Mouse (Mus musculus): ENCODE data around the gene Desi2. TPM values are rescaled to one million over a fixed set of nuclear protein-coding genes. Genes with fewer than 3 reads are reported as not detected.
"Not testable (repeated sequence)": the region's sequence is repeated elsewhere in the genome, so short reads cannot be mapped to it uniquely, and the experiment has no call there.

The Desi2 gene
- polyA plus RNA-seq, 1 experiment from 2014 or later, result 20.2 TPM

DNA sequence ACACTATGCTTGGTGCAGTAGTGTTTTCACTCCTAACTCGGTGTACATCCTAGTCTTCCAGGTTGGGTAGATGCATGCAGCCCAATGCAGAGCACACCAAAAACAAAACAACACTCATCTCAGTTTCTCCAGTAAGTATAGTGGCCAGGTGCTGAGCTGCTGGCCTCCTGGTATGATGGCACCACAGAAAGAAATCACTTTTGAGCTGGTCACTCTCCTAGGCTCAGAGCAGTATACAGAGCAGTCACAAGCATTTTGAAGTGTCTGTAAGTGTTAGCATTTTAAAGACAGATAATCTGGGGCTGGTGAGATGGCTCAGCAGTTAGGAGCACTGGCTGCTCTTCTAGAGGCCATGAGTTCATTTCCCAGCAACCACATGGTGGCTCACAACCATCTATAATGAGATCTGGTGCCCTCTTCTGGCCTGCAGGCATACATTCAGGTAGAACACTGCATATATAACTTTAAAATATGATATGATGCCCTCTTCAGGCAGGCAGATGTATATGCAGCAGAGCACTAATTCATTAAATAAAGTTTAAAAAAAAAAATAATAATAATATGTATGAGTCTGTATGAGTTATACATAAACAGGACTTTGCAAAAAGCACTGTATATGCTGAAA is 54.8 kb downstream of the Desi2 start:
- no peak for DNase-seq (ENCODE audit: low spot score)
- no peak overlapping the region for H3K4me2 ChIP-seq (ENCODE audit: low read depth, low read length, severe bottlenecking)
- no peak for ATAC-seq (replicated peaks; ENCODE audit: low FRiP score)
- H3K9ac ChIP-seq (ENCODE audit: low read length), result no peak overlapping the region
- H3K36me3 ChIP-seq (ENCODE audit: control insufficient read depth, insufficient read depth, low read length), result no peaks in the 10 kb centered on the region
- H3K4me1 ChIP-seq (replicated peaks; ENCODE audit: control insufficient read depth, insufficient read depth, low read length), result no peaks in the 10 kb centered on the region
- H3K4me3 ChIP-seq (ENCODE audit: low read depth, low read length), result no peak overlapping the region
- no peaks in the 10 kb centered on the region for H3K27me3 ChIP-seq (ENCODE audit: control insufficient read depth, insufficient read depth, low read length)
- H3K9me3 ChIP-seq (ENCODE audit: control insufficient read depth, low read length), result no peaks in the 10 kb centered on the region
- no peak overlapping the region for H3K27ac ChIP-seq (ENCODE audit: low read depth, low read length)
- 100% methylated on average over 1 of the region's 1 CpGs for WGBS

DNA sequence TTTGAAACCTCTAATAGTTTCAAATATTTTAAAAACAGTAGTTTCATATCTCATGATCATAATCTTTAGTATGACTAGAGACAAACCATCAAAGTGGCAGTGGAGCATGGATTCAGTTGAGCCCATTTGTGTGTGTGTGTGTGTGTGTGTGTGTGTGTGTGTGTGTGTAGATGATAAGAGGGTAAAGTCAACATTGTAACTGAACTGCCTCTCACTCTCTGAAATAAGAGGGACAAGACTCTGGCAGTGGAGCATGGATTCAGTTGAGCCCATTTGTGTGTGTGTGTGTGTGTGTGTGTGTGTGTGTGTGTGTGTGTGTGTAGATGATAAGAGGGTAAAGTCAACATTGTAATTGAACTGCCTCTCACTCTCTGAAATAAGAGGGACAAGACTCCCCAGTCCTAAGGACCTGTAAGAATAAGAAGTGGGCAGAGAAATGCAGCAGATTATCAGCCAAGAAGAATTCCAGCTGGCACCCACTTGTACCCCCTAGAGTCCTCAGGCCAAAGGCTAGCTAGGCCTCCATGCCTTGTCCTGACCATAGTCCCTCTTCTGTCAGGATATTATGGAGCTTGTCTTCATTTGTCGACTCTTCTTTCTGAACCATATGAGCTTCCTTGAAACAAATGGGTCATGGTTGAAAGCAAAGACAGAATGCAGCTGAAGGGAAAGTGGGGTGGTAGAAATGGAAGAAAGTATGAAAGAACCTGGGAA is 61.0 kb downstream of the Desi2 start:
- Histone ChIP-seq H3K27me3 (ENCODE audit: control insufficient read depth, insufficient read depth, low read length) (no peaks in the 10 kb centered on the region), H3K4me1 (replicated peaks; ENCODE audit: control insufficient read depth, insufficient read depth, low read length) (no peaks in the 10 kb centered on the region), H3K9ac (ENCODE audit: low read length) (no peak overlapping the region), H3K27ac (ENCODE audit: low read depth, low read length) (no peak overlapping the region), H3K4me2 (ENCODE audit: low read depth, low read length, severe bottlenecking) (no peak overlapping the region), H3K36me3 (ENCODE audit: control insufficient read depth, insufficient read depth, low read length) (no peaks in the 10 kb centered on the region), H3K4me3 (ENCODE audit: low read depth, low read length) (no peak overlapping the region), H3K9me3 (ENCODE audit: control insufficient read depth, low read length) (no peaks in the 10 kb centered on the region)
- ATAC-seq (replicated peaks; ENCODE audit: low FRiP score) (no peak), DNase-seq (ENCODE audit: low spot score) (no peak)
- WGBS, result 90% methylated on average over 1 of the region's 1 CpGs

DNA sequence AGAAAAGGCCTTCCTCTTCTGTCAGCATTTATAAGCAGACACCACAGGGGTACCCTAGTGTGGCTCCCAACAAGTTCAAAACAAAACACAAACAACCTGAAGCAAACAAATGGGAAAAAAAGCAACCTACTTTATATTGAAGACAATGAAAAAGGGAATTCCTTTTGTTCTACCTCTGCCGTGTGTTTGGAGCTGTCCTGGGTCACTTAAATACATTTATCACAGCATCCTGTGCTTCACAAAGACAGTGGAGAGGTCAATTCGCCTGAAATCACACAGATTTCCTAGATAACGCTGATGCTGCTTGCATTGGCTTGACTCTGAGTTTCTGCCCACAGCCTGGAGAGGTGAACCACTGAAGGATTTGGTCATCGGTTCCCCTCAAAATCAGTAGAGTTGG is 67.4 kb downstream of the Desi2 start:
- WGBS, result 88% methylated on average over 4 of the region's 4 CpGs
- no peak for ATAC-seq (replicated peaks; ENCODE audit: low FRiP score)

DNA sequence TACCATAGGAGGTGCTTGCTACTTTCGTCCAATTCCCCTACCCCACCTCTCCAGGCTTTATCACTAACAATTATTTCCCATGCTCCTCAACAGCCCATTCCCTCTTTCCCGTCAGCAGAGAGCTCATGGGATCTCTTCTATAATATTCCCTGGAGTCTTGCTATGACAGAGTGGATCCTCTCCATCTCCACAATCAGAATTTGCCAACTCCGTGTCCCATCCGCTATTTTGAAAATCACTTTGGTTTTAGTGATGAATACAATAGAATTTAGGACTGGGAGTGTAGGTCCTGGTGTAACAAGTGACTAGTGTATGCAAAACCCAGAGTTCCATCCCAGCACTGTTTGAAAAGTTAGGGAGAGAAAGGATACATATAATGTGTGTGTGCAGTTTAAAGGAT is 69.1 kb downstream of the Desi2 start:
- Histone ChIP-seq H3K9ac (ENCODE audit: low read length) (no peak overlapping the region), H3K9me3 (ENCODE audit: control insufficient read depth, low read length) (no peaks in the 10 kb centered on the region), H3K4me3 (ENCODE audit: low read depth, low read length) (no peak overlapping the region), H3K36me3 (ENCODE audit: control insufficient read depth, insufficient read depth, low read length) (no peaks in the 10 kb centered on the region), H3K4me1 (replicated peaks; ENCODE audit: control insufficient read depth, insufficient read depth, low read length) (no peaks in the 10 kb centered on the region), H3K27ac (ENCODE audit: low read depth, low read length) (no peak overlapping the region), H3K27me3 (ENCODE audit: control insufficient read depth, insufficient read depth, low read length) (no peaks in the 10 kb centered on the region), H3K4me2 (ENCODE audit: low read depth, low read length, severe bottlenecking) (no peak overlapping the region)
- WGBS, result 91% methylated on average over 4 of the region's 4 CpGs
- ATAC-seq (replicated peaks; ENCODE audit: low FRiP score) (no peak), DNase-seq (ENCODE audit: low spot score) (no peak)

More for the DNA sequence above, 67.4 kb downstream of the Desi2 start:
- no peak overlapping the region for H3K4me3 ChIP-seq (ENCODE audit: low read depth, low read length)
- H3K27ac ChIP-seq (ENCODE audit: low read depth, low read length), result no peak overlapping the region
- H3K9me3 ChIP-seq (ENCODE audit: control insufficient read depth, low read length), result no peaks in the 10 kb centered on the region
- no peak for DNase-seq (ENCODE audit: low spot score)
- H3K9ac ChIP-seq (ENCODE audit: low read length), result no peak overlapping the region
- no peak overlapping the region for H3K4me2 ChIP-seq (ENCODE audit: low read depth, low read length, severe bottlenecking)
- no peaks in the 10 kb centered on the region for H3K36me3 ChIP-seq (ENCODE audit: control insufficient read depth, insufficient read depth, low read length)
- H3K4me1 ChIP-seq (replicated peaks; ENCODE audit: control insufficient read depth, insufficient read depth, low read length), result no peaks in the 10 kb centered on the region
- H3K27me3 ChIP-seq (ENCODE audit: control insufficient read depth, insufficient read depth, low read length), result no peaks in the 10 kb centered on the region

DNA sequence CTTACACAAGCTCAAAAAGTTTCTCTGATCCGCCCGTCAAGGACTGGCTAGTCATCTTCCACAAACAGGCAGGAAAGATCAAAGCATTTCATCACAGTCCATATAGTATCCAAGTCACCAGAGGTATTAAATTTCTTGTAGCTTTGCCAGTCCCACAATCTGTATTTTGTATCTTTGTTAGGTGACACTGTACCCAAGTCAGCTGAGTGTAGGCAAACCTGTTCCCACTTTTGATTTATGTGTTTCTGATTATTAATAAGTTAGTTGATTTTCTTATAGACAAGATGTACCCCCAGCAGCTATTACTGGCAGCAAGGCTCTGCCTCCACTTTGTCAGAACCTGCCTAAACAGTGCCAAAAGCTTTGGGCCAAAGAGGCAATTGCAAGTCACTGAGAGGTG is 71.6 kb downstream of the Desi2 start:
- Histone ChIP-seq H3K9me3 (ENCODE audit: control insufficient read depth, low read length) (no peaks in the 10 kb centered on the region), H3K9ac (ENCODE audit: low read length) (no peak overlapping the region), H3K4me1 (replicated peaks; ENCODE audit: control insufficient read depth, insufficient read depth, low read length) (no peaks in the 10 kb centered on the region), H3K27me3 (ENCODE audit: control insufficient read depth, insufficient read depth, low read length) (no peaks in the 10 kb centered on the region), H3K4me3 (ENCODE audit: low read depth, low read length) (no peak overlapping the region), H3K27ac (ENCODE audit: low read depth, low read length) (no peak overlapping the region), H3K4me2 (ENCODE audit: low read depth, low read length, severe bottlenecking) (no peak overlapping the region), H3K36me3 (ENCODE audit: control insufficient read depth, insufficient read depth, low read length) (no peaks in the 10 kb centered on the region)
- no peak for DNase-seq (ENCODE audit: low spot score)
- 91% methylated on average over 2 of the region's 2 CpGs for WGBS
- ATAC-seq (replicated peaks; ENCODE audit: low FRiP score), result no peak

DNA sequence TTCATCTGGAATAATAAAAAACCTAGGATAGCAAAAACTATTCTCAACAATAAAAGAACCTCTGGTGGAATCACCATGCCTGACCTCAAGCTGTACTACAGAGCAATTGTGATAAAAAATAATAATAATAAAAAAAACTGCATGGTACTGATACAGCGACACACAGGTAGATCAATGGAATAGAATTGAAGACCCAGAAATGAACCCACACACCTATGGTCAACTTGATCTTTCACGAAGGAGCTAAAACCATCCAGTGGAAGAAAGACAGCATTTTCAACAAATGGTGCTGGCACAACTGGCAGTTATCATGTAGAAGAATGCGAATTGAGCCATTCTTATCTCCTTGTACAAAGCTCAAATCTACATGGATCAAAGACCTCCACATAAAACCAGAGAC is 78.2 kb downstream of the Desi2 start:
- not testable (repeated sequence) for DNase-seq (ENCODE audit: low spot score); H3K4me2 ChIP-seq (ENCODE audit: low read depth, low read length, severe bottlenecking); H3K9me3 ChIP-seq (ENCODE audit: control insufficient read depth, low read length); H3K36me3 ChIP-seq (ENCODE audit: control insufficient read depth, insufficient read depth, low read length); H3K4me3 ChIP-seq (ENCODE audit: low read depth, low read length); ATAC-seq (replicated peaks; ENCODE audit: low FRiP score); H3K9ac ChIP-seq (ENCODE audit: low read length); H3K27me3 ChIP-seq (ENCODE audit: control insufficient read depth, insufficient read depth, low read length); H3K4me1 ChIP-seq (replicated peaks; ENCODE audit: control insufficient read depth, insufficient read depth, low read length); H3K27ac ChIP-seq (ENCODE audit: low read depth, low read length)
- 89% methylated on average over 3 of the region's 3 CpGs for WGBS

DNA sequence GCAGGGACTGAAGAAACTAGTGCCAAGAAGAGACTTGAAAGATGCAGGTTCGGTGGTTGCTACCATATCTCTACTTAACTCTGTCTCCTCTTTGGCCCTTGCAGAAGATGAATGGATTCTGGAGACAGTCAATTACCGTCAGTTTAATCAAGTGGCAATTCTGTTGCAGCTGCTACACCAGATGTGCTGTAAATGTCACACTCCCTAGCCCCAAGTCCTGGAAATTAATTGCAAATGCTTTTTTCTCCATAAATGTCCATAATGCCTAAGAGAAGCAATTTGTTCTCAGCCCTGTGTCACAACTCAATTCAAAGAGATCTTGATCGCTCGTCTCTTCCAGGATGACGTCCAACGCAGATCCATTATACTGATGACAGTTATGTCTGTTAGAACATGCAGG is 83.4 kb downstream of the Desi2 start:
- ATAC-seq (replicated peaks; ENCODE audit: low FRiP score) (no peak), DNase-seq (ENCODE audit: low spot score) (no peak)

DNA sequence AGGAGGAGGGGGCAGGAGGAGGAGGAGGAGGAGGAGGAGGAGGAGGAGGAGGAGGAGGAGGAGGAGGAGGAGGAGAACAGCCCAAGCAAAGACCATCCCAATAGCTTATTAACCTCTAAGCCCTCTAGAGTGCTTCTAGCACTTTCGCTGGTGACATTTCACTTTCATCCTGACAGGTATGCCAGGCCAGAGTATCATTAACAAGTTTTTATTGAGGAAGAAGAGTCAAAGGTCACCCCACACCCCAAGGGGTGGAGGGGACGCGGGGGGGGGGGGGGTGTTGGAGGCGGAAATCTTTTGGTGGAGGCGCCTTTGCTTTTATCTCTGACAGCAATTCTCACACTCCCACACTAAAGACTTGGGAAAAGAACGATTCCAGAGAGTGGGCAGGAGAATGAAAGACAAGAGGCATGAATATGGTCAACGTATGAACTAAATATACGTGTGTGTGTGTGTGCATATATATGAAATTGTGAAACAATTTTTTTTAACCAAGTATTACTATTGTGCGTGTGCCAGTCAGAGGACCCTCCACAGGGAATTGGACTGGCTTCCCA is 88.0 kb downstream of the Desi2 start:
- Histone ChIP-seq H3K27me3 (ENCODE audit: control insufficient read depth, insufficient read depth, low read length) (no peaks in the 10 kb centered on the region; the same call in 1 of the 2 replicates), H3K4me3 (ENCODE audit: low read depth, low read length) (peak overlapping the region; percentile 62; the same call in 1 of the 2 replicates), H3K9ac (ENCODE audit: low read length) (no peak overlapping the region), H3K4me1 (replicated peaks; ENCODE audit: control insufficient read depth, insufficient read depth, low read length) (0 out of 2 replicates have a peak, but pooled peaks cover 2% of the 10 kb centered on the region), H3K27ac (ENCODE audit: low read depth, low read length) (no peak overlapping the region), H3K4me2 (ENCODE audit: low read depth, low read length, severe bottlenecking) (peak overlapping the region; percentile 74; the same call in 1 of the 2 replicates), H3K36me3 (ENCODE audit: control insufficient read depth, insufficient read depth, low read length) (no peaks in the 10 kb centered on the region), H3K9me3 (ENCODE audit: control insufficient read depth, low read length) (no peaks in the 10 kb centered on the region)
- WGBS, result 71% methylated on average over 9 of the region's 9 CpGs
- DNase-seq (ENCODE audit: low spot score), result no peak
- ATAC-seq (replicated peaks; ENCODE audit: low FRiP score), result no peak

More for the DNA sequence above, 83.4 kb downstream of the Desi2 start:
- no peaks in the 10 kb centered on the region for H3K27me3 ChIP-seq (ENCODE audit: control insufficient read depth, insufficient read depth, low read length)
- H3K27ac ChIP-seq (ENCODE audit: low read depth, low read length), result no peak overlapping the region
- H3K9me3 ChIP-seq (ENCODE audit: control insufficient read depth, low read length), result no peaks in the 10 kb centered on the region
- no peak overlapping the region for H3K4me3 ChIP-seq (ENCODE audit: low read depth, low read length)
- WGBS, result 89% methylated on average over 6 of the region's 6 CpGs
- no peaks in the 10 kb centered on the region for H3K4me1 ChIP-seq (replicated peaks; ENCODE audit: control insufficient read depth, insufficient read depth, low read length)
- no peaks in the 10 kb centered on the region for H3K36me3 ChIP-seq (ENCODE audit: control insufficient read depth, insufficient read depth, low read length)
- no peak overlapping the region for H3K9ac ChIP-seq (ENCODE audit: low read length)
- H3K4me2 ChIP-seq (ENCODE audit: low read depth, low read length, severe bottlenecking), result no peak overlapping the region
